In genomic region chr3:68056373-68057275, GRCm38 (mm10) we compare ENCODE assay signal across 8 mouse cellular contexts. TPM values are rescaled to one million over a fixed set of nuclear protein-coding genes. Genes with fewer than 3 reads are reported as not detected.
DNase-seq lines count a peak whose midpoint lies in the region; ATAC-seq and TF ChIP-seq lines count a peak whose summit lies in the region.

No protein-coding gene starts in this region.

- H3K4me2 ChIP-seq in intestine, embryonic 16.5 days (ENCODE audit: low read depth, low read length): peak overlapping the region; percentile 37
- peak overlapping the region; percentile 26 for H3K4me2 ChIP-seq in limb, embryonic 11.5 days (ENCODE audit: low read depth, severe bottlenecking)
- peak overlapping the region; percentile 22 for H3K4me2 ChIP-seq in midbrain, embryonic 12.5 days (replicated peaks)

- peak; percentile 77 to 90 for DNase-seq in heart, adult 18-20 months
- DNase-seq in heart, adult 11 months: no peak
- DNase-seq in gastrocnemius, postnatal 36 days: peak; percentile 49 to 59
- DNase-seq in limb, embryonic 11.5 days (ENCODE audit: low spot score): peak; percentile 87

- WGBS in intestine, embryonic 16.5 days: 49% methylated on average over 23 of the region's 23 CpGs
- WGBS in limb, embryonic 11.5 days: 58% methylated on average over 23 of the region's 23 CpGs
- WGBS in midbrain, embryonic 12.5 days: 59% methylated on average over 23 of the region's 23 CpGs
- WGBS in small intestine, adult 2 months: 34% methylated on average over 23 of the region's 23 CpGs

- no peak overlapping the region for H3K27ac ChIP-seq in intestine, embryonic 16.5 days (ENCODE audit: low read length)
- no peak overlapping the region for H3K27ac ChIP-seq in limb, embryonic 11.5 days (replicated peaks; ENCODE audit: low read depth, low read length)
- no peak overlapping the region for H3K27ac ChIP-seq in midbrain, embryonic 12.5 days (replicated peaks)
- H3K27ac ChIP-seq in small intestine, adult 2 months (ENCODE audit: insufficient read depth, low read depth, low read length): no peak overlapping the region

- peak; percentile 74; the same call in 1 of the 2 replicates for TF ChIP-seq CTCF in small intestine, adult 2 months (IDR thresholded peaks at IDR 0.05; ENCODE audit: extremely low read depth, insufficient read length, insufficient replicate concordance, low read depth, low read length)

- no peaks in the 10 kb centered on the region for H3K9me3 ChIP-seq in intestine, embryonic 16.5 days (ENCODE audit: control insufficient read depth, low read length)
- H3K9me3 ChIP-seq in limb, embryonic 11.5 days (ENCODE audit: control insufficient read depth, low read length): no peaks in the 10 kb centered on the region
- H3K9me3 ChIP-seq in midbrain, embryonic 12.5 days: no peaks in the 10 kb centered on the region

- intact Hi-C loops in gastrocnemius, postnatal 36 days (cut with DNase I): loop anchor here (2.0 to 10.0 kb wide), 2 partner anchors 488 to 658 kb away; no protein-coding TSS in a partner anchor

- H3K27me3 ChIP-seq in intestine, embryonic 16.5 days (replicated peaks; ENCODE audit: control insufficient read depth, insufficient read depth, low read length): no peaks in the 10 kb centered on the region
- H3K27me3 ChIP-seq in limb, embryonic 11.5 days (ENCODE audit: control insufficient read depth, insufficient read depth, low read length): no peaks in the 10 kb centered on the region
- H3K27me3 ChIP-seq in midbrain, embryonic 12.5 days: peaks cover 15% of the 10 kb centered on the region; the same call in 1 of the 2 replicates
- no peaks in the 10 kb centered on the region for H3K27me3 ChIP-seq in small intestine, adult 2 months (ENCODE audit: control insufficient read depth, insufficient read depth, low read length)

- H3K4me1 ChIP-seq in intestine, embryonic 16.5 days (ENCODE audit: control insufficient read depth, insufficient read depth, low read length): no peaks in the 10 kb centered on the region
- H3K4me1 ChIP-seq in limb, embryonic 11.5 days (ENCODE audit: control insufficient read depth, insufficient read depth, low read length): no peaks in the 10 kb centered on the region
- H3K4me1 ChIP-seq in midbrain, embryonic 12.5 days: no peaks in the 10 kb centered on the region
- H3K4me1 ChIP-seq in small intestine, adult 2 months (ENCODE audit: control insufficient read depth, insufficient read depth, insufficient read length, low read length): peaks cover 3% of the 10 kb centered on the region; the same call in 1 of the 2 replicates

- TF ChIP-seq POLR2A in small intestine, adult 2 months (IDR thresholded peaks at IDR 0.05; ENCODE audit: low read depth, low read length): no peak

- no peaks in the 10 kb centered on the region for H3K36me3 ChIP-seq in intestine, embryonic 16.5 days (ENCODE audit: control insufficient read depth, insufficient read depth, low read length)
- H3K36me3 ChIP-seq in limb, embryonic 11.5 days (ENCODE audit: control insufficient read depth, insufficient read depth, low read length): no peaks in the 10 kb centered on the region
- H3K36me3 ChIP-seq in midbrain, embryonic 12.5 days: no peaks in the 10 kb centered on the region
- no peaks in the 10 kb centered on the region for H3K36me3 ChIP-seq in small intestine, adult 2 months (ENCODE audit: control insufficient read depth, insufficient read depth, low read length)

- peak; percentile 82 for ATAC-seq in common myeloid progenitor, adult 5-6 weeks (replicated peaks; ENCODE audit: low read depth, poor library complexity, severe bottlenecking)
- 0 out of 2 replicates have a peak, but pooled peaks have one; percentile 42 for ATAC-seq in intestine, embryonic 16.5 days
- ATAC-seq in limb, embryonic 11.5 days (ENCODE audit: insufficient number of reproducible peaks, low FRiP score, low TSS enrichment, low read depth): no peak
- ATAC-seq in midbrain, embryonic 12.5 days (ENCODE audit: low FRiP score, low read depth): no peak

- H3K4me3 ChIP-seq in intestine, embryonic 16.5 days (ENCODE audit: low read length): peak overlapping the region; percentile 42
- no peak overlapping the region; the same call in 1 of the 2 replicates for H3K4me3 ChIP-seq in limb, embryonic 11.5 days (ENCODE audit: low read depth, low read length)
- H3K4me3 ChIP-seq in midbrain, embryonic 12.5 days: no peak overlapping the region
- H3K4me3 ChIP-seq in small intestine, adult 2 months (ENCODE audit: low read depth, low read length): peak overlapping the region; percentile 61

- H3K9ac ChIP-seq in intestine, embryonic 16.5 days (ENCODE audit: low read depth, low read length): 0 out of 2 replicates have a peak overlapping the region, but pooled peaks have one; percentile 37
- H3K9ac ChIP-seq in limb, embryonic 11.5 days (ENCODE audit: low read length): no peak overlapping the region
- H3K9ac ChIP-seq in midbrain, embryonic 12.5 days (replicated peaks): no peak overlapping the region

RNA-seq across cellular contexts. Expression of gene Schip1, which starts 8.0 kb away (rescaled TPM):
- total RNA-seq in heart, adult 18-20 months (2021): 100 to 1,000 TPM; 143 to 167 TPM
- 0.39 and 0.91 TPM in 2 replicates for total RNA-seq in common myeloid progenitor, adult 5-6 weeks (2017)
- 100 to 1,000 TPM; 105 to 129 TPM for total RNA-seq in gastrocnemius, postnatal 36 days (2021)
- polyA plus RNA-seq in intestine, embryonic 16.5 days (2015; fragmentation: Nextera tagmentation; extraction: Ambion mirVana): 29.7 and 31.2 TPM in 2 replicates
- polyA plus RNA-seq in limb, embryonic 11.5 days (2014; fragmentation: Nextera tagmentation; extraction: Ambion mirVana): 34.9 and 38.2 TPM in 2 replicates
- polyA plus RNA-seq in midbrain, embryonic 12.5 days (2016; fragmentation: Nextera tagmentation; extraction: Ambion mirVana): 101 and 108 TPM in 2 replicates
- 4.3 and 5.0 TPM in 2 replicates for polyA plus RNA-seq in small intestine, adult 2 months (2012; rRNA removed)

Comparison
In these comparisons a context has a peak if more than half of its experiments do, and no peak if none do; other contexts are left out.
1. ATAC-seq: peak in common myeloid progenitor, adult 5-6 weeks (single experiment) and intestine, embryonic 16.5 days (single experiment); none in limb, embryonic 11.5 days (single experiment) and midbrain, embryonic 12.5 days (single experiment).
2. H3K4me3 ChIP-seq: peak in intestine, embryonic 16.5 days (single experiment) and small intestine, adult 2 months (single experiment); none in limb, embryonic 11.5 days (single experiment) and midbrain, embryonic 12.5 days (single experiment).
3. Peak in every context shown above with its lines, with median percentiles within 50 percentile points of each other: H3K4me2 ChIP-seq.